9 mouse cellular contexts compared by ENCODE assay signal in genomic region chr11:80602041-80602458, GRCm38 (mm10).
A peak's percentile ranks its signal among the peaks of the same experiment; 100 is the strongest.
DNase-seq lines count a peak whose midpoint lies in the region; ATAC-seq lines count a peak whose summit lies in the region.
"Had no signal": no experiment of that assay in that cellular context is flagged by ENCODE, and none has a peak within 500 bp of the region (broad histone marks: within the 10 kb centered on the region; RNA-seq: fewer than 3 reads in every experiment).

No protein-coding gene starts in this region.

- DNase-seq in frontal cortex, adult 2 months (ENCODE audit: extremely low spot score in 1 of 2, low spot score in 1 of 2): peak; percentile 49 to 72
- DNase-seq in frontal cortex, postnatal 14 days (ENCODE audit: low spot score in 2 of 2): no peak
- peak; percentile 28 for DNase-seq in thymus, postnatal 0 days (ENCODE audit: low spot score)
- DNase-seq in thymus, postnatal 36 days: no peak
- peak; percentile 37 for DNase-seq in right cerebral cortex, postnatal 25 days
- no peak for DNase-seq in urinary bladder, postnatal 36 days (ENCODE audit: low spot score in 2 of 2)

- WGBS in forebrain, embryonic 13.5 days: 15% methylated on average over 8 of the region's 8 CpGs
- 20% methylated on average over 8 of the region's 8 CpGs for WGBS in limb, embryonic 13.5 days

- H3K4me2 ChIP-seq in forebrain, embryonic 13.5 days: peak overlapping the region; percentile 64
- H3K4me2 ChIP-seq in limb, embryonic 13.5 days (replicated peaks): peak overlapping the region; percentile 55; the same call in 1 of the 2 replicates

- H3K9me3 ChIP-seq in forebrain, embryonic 13.5 days (replicated peaks): no peaks in the 10 kb centered on the region
- no peaks in the 10 kb centered on the region for H3K9me3 ChIP-seq in limb, embryonic 13.5 days
- H3K9me3 ChIP-seq: G1E had no signal

- ATAC-seq in forebrain, embryonic 13.5 days: peak; percentile 37; the same call in 1 of the 2 replicates
- no peak for ATAC-seq in limb, embryonic 13.5 days (ENCODE audit: low FRiP score, low read depth)

- 0 out of 2 replicates have a peak overlapping the region, but pooled peaks have one; percentile 57 for H3K9ac ChIP-seq in forebrain, embryonic 13.5 days
- H3K9ac ChIP-seq in limb, embryonic 13.5 days: no peak overlapping the region

- no peaks in the 10 kb centered on the region for H3K36me3 ChIP-seq in forebrain, embryonic 13.5 days (ENCODE audit: poor library complexity, severe bottlenecking)
- H3K36me3 ChIP-seq in limb, embryonic 13.5 days: no peaks in the 10 kb centered on the region
- H3K36me3 ChIP-seq: G1E had no signal

- H3K4me1 ChIP-seq in forebrain, embryonic 13.5 days: peaks cover 23% of the 10 kb centered on the region
- peaks cover 13% of the 10 kb centered on the region for H3K4me1 ChIP-seq in limb, embryonic 13.5 days

- H3K27me3 ChIP-seq in forebrain, embryonic 13.5 days: peaks cover 18% of the 10 kb centered on the region; the same call in 1 of the 2 replicates
- H3K27me3 ChIP-seq in limb, embryonic 13.5 days: peaks cover 15% of the 10 kb centered on the region

- no peak overlapping the region for H3K4me3 ChIP-seq in forebrain, embryonic 13.5 days
- H3K4me3 ChIP-seq in limb, embryonic 13.5 days: no peak overlapping the region

- peak overlapping the region; percentile 94 for H3K27ac ChIP-seq in forebrain, embryonic 13.5 days
- no peak overlapping the region for H3K27ac ChIP-seq in limb, embryonic 13.5 days

Comparison
In these comparisons a context has a peak if more than half of its experiments do, and no peak if none do; other contexts are left out.
1. DNase-seq: peak in frontal cortex, adult 2 months (2 of 2), thymus, postnatal 0 days (single experiment) and right cerebral cortex, postnatal 25 days (single experiment); none in frontal cortex, postnatal 14 days (0 of 2), thymus, postnatal 36 days (0 of 2) and urinary bladder, postnatal 36 days (0 of 2).